Mouse (Mus musculus) hindbrain, embryonic 10.5 days (tissue): ENCODE measurements around the gene Gckr. TPM values are rescaled to one million over a fixed set of nuclear protein-coding genes. Genes with fewer than 3 reads are reported as not detected.

ENCODE experiments used
- DNase-seq: peaks from one replicate; pipeline ENCODE4 v3.0.0-alpha.2; 2017; ENCODE audit warnings: low spot score
- H3K27ac ChIP-seq: fragments of 300-500 bp; sonication (generic); 2 replicates; pipeline ENCODE4 v1.5.1; 2016; ENCODE audit warnings: mild to moderate bottlenecking, moderate library complexity
- H3K27me3 ChIP-seq: fragments of 300-500 bp; sonication (generic); 2 replicates; pipeline ENCODE4 v1.6.1; 2016; ENCODE audit warnings: mild to moderate bottlenecking; ENCODE audit not compliant: poor library complexity, insufficient read depth, severe bottlenecking
- H3K36me3 ChIP-seq: fragments of 300-500 bp; sonication (generic); 2 replicates; pipeline ENCODE4 v1.6.1; 2016; ENCODE audit warnings: mild to moderate bottlenecking, moderate library complexity
- H3K4me1 ChIP-seq: fragments of 300-500 bp; sonication (generic); replicated peaks from 2 replicates; pipeline ENCODE4 v1.6.1; 2016; ENCODE audit warnings: mild to moderate bottlenecking
- H3K4me3 ChIP-seq: fragments of 300-500 bp; sonication (generic); 2 replicates; pipeline ENCODE4 v1.5.1; 2016; ENCODE audit warnings: mild to moderate bottlenecking, moderate library complexity
- H3K9me3 ChIP-seq: fragments of 300-500 bp; sonication (generic); 2 replicates; pipeline ENCODE4 v1.6.1; 2016; ENCODE audit warnings: mild to moderate bottlenecking, moderate library complexity
- WGBS: fragments of 180-500 bp; shearing (Covaris S2); methylation state at CpG from one replicate; pipeline ENCODE4 v1.1.7; 2016; 5-methylcytosine and 5-hydroxymethylcytosine counted together
- polyA plus RNA-seq: library from polyadenylated mRNA; unstranded; fragments of >200 nt; fragmentation: Nextera tagmentation; extraction: Ambion mirVana; gene quantifications from 2 replicates; pipeline ENCODE4 v1.2.1, GENCODE M21; 2016

Gckr gene
- polyA plus RNA-seq, 1 experiment from 2014 or later: not detected

- Histone ChIP-seq H3K9me3 (no peaks in the 10 kb centered on the region), H3K36me3 (peaks cover 86% of the 10 kb centered on the region), H3K4me1 (no peaks in the 10 kb centered on the region), H3K27me3 (no peaks in the 10 kb centered on the region), H3K4me3 (no peak overlapping the region), H3K27ac (no peak overlapping the region)
- no peak for DNase-seq
- 92% methylated on average over 6 of the region's 6 CpGs for WGBS
These were observed 24.2 kb upstream of the Gckr start for GRCm38 (mm10) chr5:31273018-31273417.

GRCm38 (mm10) chr5:31279245-31279988 lies 17.8 kb upstream of the Gckr start:
- Histone ChIP-seq H3K27me3 (no peaks in the 10 kb centered on the region), H3K36me3 (peaks cover 87% of the 10 kb centered on the region), H3K27ac (no peak overlapping the region), H3K4me3 (no peak overlapping the region), H3K9me3 (no peaks in the 10 kb centered on the region), H3K4me1 (no peaks in the 10 kb centered on the region)
- 90% methylated on average over 20 of the region's 20 CpGs for WGBS
- DNase-seq: no peak

GRCm38 (mm10) chr5:31288225-31288624 lies 9.0 kb upstream of the Gckr start:
- Histone ChIP-seq H3K36me3 (peaks cover 50% of the 10 kb centered on the region), H3K4me3 (no peak overlapping the region), H3K9me3 (no peaks in the 10 kb centered on the region), H3K27ac (no peak overlapping the region), H3K4me1 (peaks cover 21% of the 10 kb centered on the region), H3K27me3 (no peaks in the 10 kb centered on the region)
- 76% methylated on average over 4 of the region's 4 CpGs for WGBS
- no peak for DNase-seq

GRCm38 (mm10) chr5:31288655-31289054 lies 8.6 kb upstream of the Gckr start:
- 81% methylated on average over 3 of the region's 3 CpGs for WGBS
- H3K27ac ChIP-seq: no peak overlapping the region
- H3K4me3 ChIP-seq: no peak overlapping the region
- DNase-seq: no peak
- peaks cover 50% of the 10 kb centered on the region for H3K36me3 ChIP-seq
- H3K27me3 ChIP-seq: no peaks in the 10 kb centered on the region
- H3K9me3 ChIP-seq: no peaks in the 10 kb centered on the region
- peaks cover 21% of the 10 kb centered on the region for H3K4me1 ChIP-seq

- 85% methylated on average over 3 of the region's 3 CpGs for WGBS
- peak overlapping the region; percentile 81; the same call in 1 of the 2 replicates for H3K27ac ChIP-seq
- H3K4me1 ChIP-seq: peaks cover 32% of the 10 kb centered on the region
- DNase-seq: no peak
- no peaks in the 10 kb centered on the region for H3K9me3 ChIP-seq
- no peaks in the 10 kb centered on the region for H3K27me3 ChIP-seq
- peaks cover 47% of the 10 kb centered on the region for H3K36me3 ChIP-seq
- peak overlapping the region; percentile 58 for H3K4me3 ChIP-seq
These were observed 7.5 kb upstream of the Gckr start for GRCm38 (mm10) chr5:31289626-31290230.

- Histone ChIP-seq H3K9me3 (no peaks in the 10 kb centered on the region), H3K27me3 (no peaks in the 10 kb centered on the region), H3K27ac (peak within 1 kb of the TSS; percentile 87), H3K4me3 (peak within 1 kb of the TSS; percentile 58), H3K4me1 (peaks cover 42% of the 10 kb centered on the region), H3K36me3 (peaks cover 37% of the 10 kb centered on the region)
- DNase-seq: peak; percentile 97
- WGBS: 2% methylated on average over 45 of the region's 45 CpGs
These were observed 6.5 kb upstream of the Gckr start, which contains the start of gene Ift172 for GRCm38 (mm10) chr5:31290521-31291360. Gene Ift172, minus strand, starts transcription at chr5:31291116.

- Histone ChIP-seq H3K4me1 (peaks cover 48% of the 10 kb centered on the region), H3K36me3 (peaks cover 31% of the 10 kb centered on the region), H3K4me3 (peak overlapping the region; percentile 58), H3K27me3 (no peaks in the 10 kb centered on the region), H3K27ac (peak overlapping the region; percentile 87), H3K9me3 (no peaks in the 10 kb centered on the region)
- WGBS: 6% methylated on average over 9 of the region's 9 CpGs
- no peak for DNase-seq
These were observed 5.9 kb upstream of the Gckr start for GRCm38 (mm10) chr5:31291361-31291688.

GRCm38 (mm10) chr5:31294964-31295605 lies 2.2 kb upstream of the Gckr start:
- H3K36me3 ChIP-seq: peaks cover 21% of the 10 kb centered on the region
- peak overlapping the region; percentile 86 for H3K4me3 ChIP-seq
- 6% methylated on average over 29 of the region's 29 CpGs for WGBS
- H3K27ac ChIP-seq: peak overlapping the region; percentile 93
- H3K4me1 ChIP-seq: peaks cover 42% of the 10 kb centered on the region
- H3K9me3 ChIP-seq: no peaks in the 10 kb centered on the region
- peaks cover 4% of the 10 kb centered on the region; the same call in 1 of the 2 replicates for H3K27me3 ChIP-seq
- DNase-seq: no peak

- Histone ChIP-seq H3K4me1 (peaks cover 36% of the 10 kb centered on the region), H3K27me3 (peaks cover 4% of the 10 kb centered on the region; the same call in 1 of the 2 replicates), H3K27ac (peak within 1 kb of the TSS; percentile 93), H3K36me3 (peaks cover 21% of the 10 kb centered on the region), H3K4me3 (peak within 1 kb of the TSS; percentile 86), H3K9me3 (no peaks in the 10 kb centered on the region)
- peak; percentile 79 for DNase-seq
- WGBS: 0% methylated on average over 46 of the region's 46 CpGs
These were observed 1.6 kb upstream of the Gckr start, which contains the start of gene Fndc4 for GRCm38 (mm10) chr5:31295606-31296141. Gene Fndc4, minus strand, starts transcription at chr5:31296080.

GRCm38 (mm10) chr5:31297981-31298380 lies 738 bp downstream of the Gckr start:
- Histone ChIP-seq H3K4me1 (peaks cover 27% of the 10 kb centered on the region), H3K27me3 (peaks cover 4% of the 10 kb centered on the region; the same call in 1 of the 2 replicates), H3K36me3 (peaks cover 15% of the 10 kb centered on the region), H3K4me3 (no peak overlapping the region), H3K9me3 (no peaks in the 10 kb centered on the region), H3K27ac (no peak overlapping the region)
- DNase-seq: no peak
- 84% methylated on average over 3 of the region's 3 CpGs for WGBS

- WGBS: 64% methylated on average over 2 of the region's 2 CpGs
- Histone ChIP-seq H3K4me3 (no peak overlapping the region), H3K36me3 (peaks cover 10% of the 10 kb centered on the region), H3K9me3 (no peaks in the 10 kb centered on the region), H3K27me3 (peaks cover 4% of the 10 kb centered on the region; the same call in 1 of the 2 replicates), H3K4me1 (peaks cover 27% of the 10 kb centered on the region), H3K27ac (no peak overlapping the region)
- no peak for DNase-seq
These were observed 1.2 kb downstream of the Gckr start for GRCm38 (mm10) chr5:31298486-31298885.

- H3K4me3 ChIP-seq: no peak overlapping the region
These were observed 4.6 kb downstream of the Gckr start for GRCm38 (mm10) chr5:31301866-31302265.

More at GRCm38 (mm10) chr5:31301866-31302265, 4.6 kb downstream of the Gckr start:
- H3K27me3 ChIP-seq: peaks cover 4% of the 10 kb centered on the region; the same call in 1 of the 2 replicates
- no peaks in the 10 kb centered on the region for H3K36me3 ChIP-seq
- H3K27ac ChIP-seq: no peak overlapping the region
- WGBS: 69% methylated on average over 8 of the region's 8 CpGs
- H3K9me3 ChIP-seq: no peaks in the 10 kb centered on the region
- H3K4me1 ChIP-seq: no peaks in the 10 kb centered on the region
- DNase-seq: no peak
